Mouse (Mus musculus) myocyte (in vitro differentiated cells): ENCODE results near the gene Lpar5. TPM values are rescaled to one million over a fixed set of nuclear protein-coding genes. Genes with fewer than 3 reads are reported as not detected.

ENCODE experiments used
- H3K27me3 ChIP-seq: one replicate; pipeline ENCODE4 v1.6.1; 2011; ENCODE audit not compliant: control insufficient read depth, insufficient read depth, insufficient read length
- H3K36me3 ChIP-seq: one replicate; pipeline ENCODE4 v1.6.1; 2011; ENCODE audit not compliant: control insufficient read depth, insufficient read depth
- H3K4me2 ChIP-seq: one replicate; pipeline ENCODE4 v1.6.1; 2011; ENCODE audit warnings: low read depth, control low read depth
- H3K4me3 ChIP-seq: one replicate; pipeline ENCODE4 v1.5.1; 2011; ENCODE audit warnings: mild to moderate bottlenecking, control low read depth, moderate library complexity
- H3K79me2 ChIP-seq: one replicate; pipeline ENCODE4 v1.6.1; 2011; ENCODE audit not compliant: control insufficient read depth, insufficient read depth
- H3ac ChIP-seq: one replicate; pipeline ENCODE4 v1.6.1; 2011; ENCODE audit not compliant: control insufficient read depth, insufficient read length
- CEBPB ChIP-seq: IDR thresholded peaks from 2 replicates; pipeline ENCODE4 v1.6.1; 2011; ENCODE audit warnings: mild to moderate bottlenecking, moderate library complexity; ENCODE audit not compliant: poor library complexity, insufficient read depth, severe bottlenecking
- E2F4 ChIP-seq: IDR thresholded peaks from one replicate; pipeline ENCODE4 v1.6.1; 2011; ENCODE audit warnings: mild to moderate bottlenecking, control low read depth, moderate library complexity; ENCODE audit not compliant: insufficient read depth
- MAX ChIP-seq: IDR thresholded peaks from one replicate; pipeline ENCODE4 v1.6.1; 2011; ENCODE audit warnings: low read depth, mild to moderate bottlenecking, control low read depth
- MYOD1 ChIP-seq, 3 experiments: IDR thresholded peaks; one replicate each; pipeline ENCODE4 v1.6.1; 2011; ENCODE audit warnings: control low read depth in 2 of 3, low read depth in 2 of 3, mild to moderate bottlenecking in 2 of 3, moderate library complexity in 1 of 3; ENCODE audit not compliant: insufficient read length in 2 of 3, control insufficient read depth in 1 of 3
- MYOG ChIP-seq, 3 experiments: IDR thresholded peaks; one replicate each; pipeline ENCODE4 v1.6.1; 2011; ENCODE audit warnings: control low read depth in 2 of 3, low read depth in 2 of 3, mild to moderate bottlenecking in 2 of 3; ENCODE audit not compliant: insufficient read length in 2 of 3, control insufficient read depth in 1 of 3, insufficient read depth in 1 of 3
- POLR2A ChIP-seq: IDR thresholded peaks from one replicate; pipeline ENCODE4 v1.6.1; 2011; ENCODE audit warnings: low read depth, mild to moderate bottlenecking, control low read depth, moderate library complexity; ENCODE audit not compliant: insufficient read length
- POLR2AphosphoS2 ChIP-seq: IDR thresholded peaks from one replicate; pipeline ENCODE4 v1.6.1; 2011; ENCODE audit warnings: low read depth, control low read depth; ENCODE audit not compliant: insufficient read length
- REST ChIP-seq: IDR thresholded peaks from one replicate; pipeline ENCODE4 v1.6.1; 2011; ENCODE audit warnings: mild to moderate bottlenecking, control low read depth, moderate library complexity; ENCODE audit not compliant: insufficient read depth, insufficient read length
- SRF ChIP-seq: IDR thresholded peaks from one replicate; pipeline ENCODE4 v1.6.1; 2011; ENCODE audit warnings: low read depth; ENCODE audit not compliant: control insufficient read depth, insufficient read length
- TCF12 ChIP-seq: IDR thresholded peaks from one replicate; pipeline ENCODE4 v1.6.1; 2011; ENCODE audit warnings: mild to moderate bottlenecking, control low read depth; ENCODE audit not compliant: poor library complexity, insufficient read depth, severe bottlenecking
- TCF3 ChIP-seq: IDR thresholded peaks from one replicate; pipeline ENCODE4 v1.6.1; 2011; ENCODE audit warnings: low read depth, control low read depth; ENCODE audit not compliant: insufficient read length
- USF1 ChIP-seq: IDR thresholded peaks from one replicate; pipeline ENCODE4 v1.6.1; 2011; ENCODE audit warnings: low read depth, mild to moderate bottlenecking, control low read depth, moderate library complexity
- polyA plus RNA-seq: library from polyadenylated mRNA; unstranded; fragments of >200 nt; fragmentation: generic; extraction: Trizol; gene quantifications from one replicate; pipeline ENCODE4 v1.2.1, GENCODE M21; 2012; ENCODE audit warnings: missing spikeins

Lpar5 gene
- polyA plus RNA-seq, 1 experiment = not detected

DNA sequence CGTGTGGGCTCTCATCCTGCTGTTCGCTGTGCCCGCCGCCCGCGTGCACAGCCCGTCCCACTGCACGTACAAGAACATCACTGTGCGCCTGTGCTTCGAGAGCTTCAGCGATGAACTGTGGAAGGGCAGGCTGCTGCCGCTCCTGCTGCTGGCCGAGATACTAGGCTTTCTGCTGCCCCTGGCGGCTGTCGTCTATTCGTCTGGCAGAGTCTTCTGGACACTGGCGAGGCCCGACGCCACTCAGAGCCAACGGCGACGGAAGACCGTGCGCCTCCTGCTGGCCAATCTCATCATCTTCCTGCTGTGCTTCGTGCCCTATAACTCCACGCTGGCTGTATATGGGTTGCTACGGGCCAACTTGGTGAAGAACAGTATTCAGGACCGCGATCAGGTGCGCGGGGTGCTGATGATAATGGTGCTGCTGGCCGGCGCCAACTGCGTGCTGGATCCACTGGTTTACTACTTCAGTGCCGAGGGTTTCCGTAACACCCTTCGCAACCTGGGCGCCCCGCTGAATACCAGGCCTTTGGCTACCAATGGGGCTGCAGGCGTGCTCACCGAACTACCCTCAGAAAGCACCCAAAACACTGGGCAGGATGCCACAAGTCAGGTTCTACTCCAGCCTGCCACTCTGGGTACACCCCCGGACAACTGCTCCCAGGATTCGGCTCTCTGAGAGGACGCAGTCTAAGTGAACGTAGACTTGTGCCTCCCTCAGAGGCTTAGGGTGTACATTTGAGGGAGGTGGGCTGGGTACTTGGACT, 14.3 kb downstream of the Lpar5 start:
- TF ChIP-seq MAX = no peak
- TF ChIP-seq MYOD1 (IDR thresholded peaks at IDR 0.05; ENCODE audit: control insufficient read depth in 1 of 3, insufficient read length in 2 of 3, low read depth in 2 of 3) = no peak
- no peak for TF ChIP-seq REST
- no peak for TF ChIP-seq CEBPB
- TF ChIP-seq TCF3 = no peak
- TF ChIP-seq E2F4 = no peak
- no peak for TF ChIP-seq MYOG (IDR thresholded peaks at IDR 0.05; ENCODE audit: control insufficient read depth in 1 of 3, insufficient read depth in 1 of 3, insufficient read length in 2 of 3, low read depth in 2 of 3)
- TF ChIP-seq USF1 = no peak
- TF ChIP-seq POLR2AphosphoS2 = no peak
- TF ChIP-seq POLR2A = no peak
- no peak for TF ChIP-seq TCF12
- TF ChIP-seq SRF = no peak
- H3K4me2 ChIP-seq = no peak overlapping the region

DNA sequence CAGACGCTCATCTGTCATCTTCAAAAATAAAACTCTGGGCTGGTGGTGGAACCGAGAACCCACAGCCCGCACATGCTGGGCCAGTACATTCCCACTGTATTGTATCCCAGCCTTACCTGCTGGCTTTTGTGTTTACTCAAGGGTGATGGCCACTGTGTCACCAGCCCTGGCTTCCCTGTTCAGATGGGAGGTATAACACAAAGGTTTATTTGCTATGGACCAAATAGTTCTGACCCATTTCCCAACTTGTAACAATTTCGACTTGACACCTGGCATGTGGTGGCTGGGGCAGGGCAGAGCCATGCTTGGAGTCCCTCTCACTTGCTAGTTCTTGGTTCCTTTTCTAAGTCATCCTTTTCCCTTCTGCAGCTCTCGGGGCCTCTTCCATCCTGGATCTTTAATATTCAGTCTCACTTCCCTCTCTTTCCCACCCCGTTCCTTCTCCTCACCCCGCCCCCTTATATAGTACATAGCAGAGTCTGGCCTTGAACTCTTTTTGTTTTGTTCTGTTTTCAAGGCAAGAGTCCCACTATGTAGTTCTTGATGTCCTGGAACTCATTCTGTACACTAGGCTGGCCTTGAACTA, 15.2 kb downstream of the Lpar5 start:
- no peak overlapping the region for H3K4me3 ChIP-seq
- no peak overlapping the region for H3K4me2 ChIP-seq
- no peaks in the 10 kb centered on the region for H3K36me3 ChIP-seq
- H3K79me2 ChIP-seq = no peaks in the 10 kb centered on the region
- H3K27me3 ChIP-seq = peaks cover 11% of the 10 kb centered on the region
- no peak for TF ChIP-seq MYOG (IDR thresholded peaks at IDR 0.05; ENCODE audit: control insufficient read depth in 1 of 3, insufficient read depth in 1 of 3, insufficient read length in 2 of 3, low read depth in 2 of 3)
- TF ChIP-seq TCF12 = no peak
- TF ChIP-seq USF1 = no peak
- H3ac ChIP-seq = no peak overlapping the region

More for the DNA sequence above, 14.3 kb downstream of the Lpar5 start:
- H3K79me2 ChIP-seq = no peaks in the 10 kb centered on the region
- H3K36me3 ChIP-seq = no peaks in the 10 kb centered on the region
- no peak overlapping the region for H3K4me3 ChIP-seq
- H3K27me3 ChIP-seq = peaks cover 11% of the 10 kb centered on the region
- no peak overlapping the region for H3ac ChIP-seq

DNA sequence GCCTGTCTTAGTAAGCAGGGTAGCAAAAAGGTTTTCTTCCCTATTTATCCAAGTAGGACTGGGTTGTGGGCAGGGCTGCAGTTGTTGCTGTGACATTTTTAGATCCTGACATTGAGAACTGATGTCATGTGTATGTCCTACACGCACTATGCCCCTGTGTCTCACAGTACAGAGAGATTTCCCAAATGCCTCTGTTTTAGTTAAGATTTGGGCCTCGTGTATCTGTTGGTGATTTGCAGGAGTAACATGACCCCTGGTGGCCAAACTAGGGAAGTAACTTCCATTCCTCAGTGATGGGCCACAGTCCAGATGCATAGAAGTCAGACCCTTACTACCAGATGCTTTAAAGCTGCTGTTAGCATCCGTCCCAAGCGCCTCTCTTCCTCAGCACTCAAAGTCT, 16.7 kb downstream of the Lpar5 start:
- no peak overlapping the region for H3ac ChIP-seq
- no peaks in the 10 kb centered on the region for H3K36me3 ChIP-seq
- H3K4me3 ChIP-seq = no peak overlapping the region
- H3K4me2 ChIP-seq = peak overlapping the region; percentile 36
- no peak for TF ChIP-seq MYOD1 (IDR thresholded peaks at IDR 0.05; ENCODE audit: control insufficient read depth in 1 of 3, insufficient read length in 2 of 3, low read depth in 2 of 3)
- TF ChIP-seq MYOG (IDR thresholded peaks at IDR 0.05; ENCODE audit: control insufficient read depth in 1 of 3, insufficient read depth in 1 of 3, insufficient read length in 2 of 3, low read depth in 2 of 3) = no peak
- TF ChIP-seq TCF3 = no peak
- TF ChIP-seq CEBPB = no peak
- peaks cover 5% of the 10 kb centered on the region for H3K27me3 ChIP-seq
- H3K79me2 ChIP-seq = no peaks in the 10 kb centered on the region

GRCm38 (mm10) chr6:125087937-125088336, 20.2 kb downstream of the Lpar5 start:
- TF ChIP-seq POLR2AphosphoS2 (no peak), MYOG (IDR thresholded peaks at IDR 0.05; ENCODE audit: control insufficient read depth in 1 of 3, insufficient read depth in 1 of 3, insufficient read length in 2 of 3, low read depth in 2 of 3) (no peak), REST (no peak), MAX (no peak), USF1 (no peak), TCF12 (no peak), MYOD1 (IDR thresholded peaks at IDR 0.05; ENCODE audit: control insufficient read depth in 1 of 3, insufficient read length in 2 of 3, low read depth in 2 of 3) (no peak), SRF (no peak), POLR2A (no peak), CEBPB (no peak), TCF3 (no peak), E2F4 (no peak)
- H3ac ChIP-seq = no peak overlapping the region

GRCm38 (mm10) chr6:125088561-125089321, 21.0 kb downstream of the Lpar5 start:
- no peak for TF ChIP-seq SRF
- no peak for TF ChIP-seq MAX
- no peak for TF ChIP-seq MYOD1 (IDR thresholded peaks at IDR 0.05; ENCODE audit: control insufficient read depth in 1 of 3, insufficient read length in 2 of 3, low read depth in 2 of 3)
- TF ChIP-seq TCF12 = no peak
- no peak for TF ChIP-seq MYOG (IDR thresholded peaks at IDR 0.05; ENCODE audit: control insufficient read depth in 1 of 3, insufficient read depth in 1 of 3, insufficient read length in 2 of 3, low read depth in 2 of 3)
- TF ChIP-seq CEBPB = no peak
- TF ChIP-seq POLR2AphosphoS2 = no peak
- TF ChIP-seq USF1 = no peak
- TF ChIP-seq TCF3 = no peak
- no peak for TF ChIP-seq E2F4
- no peak for TF ChIP-seq POLR2A
- no peak overlapping the region for H3K4me2 ChIP-seq
- no peak overlapping the region for H3ac ChIP-seq
- no peaks in the 10 kb centered on the region for H3K27me3 ChIP-seq
- no peaks in the 10 kb centered on the region for H3K36me3 ChIP-seq
- H3K4me3 ChIP-seq = no peak overlapping the region
- H3K79me2 ChIP-seq = no peaks in the 10 kb centered on the region

More at GRCm38 (mm10) chr6:125087937-125088336, 20.2 kb downstream of the Lpar5 start:
- Histone ChIP-seq H3K4me2 (no peak overlapping the region), H3K27me3 (no peaks in the 10 kb centered on the region), H3K4me3 (no peak overlapping the region), H3K79me2 (no peaks in the 10 kb centered on the region), H3K36me3 (no peaks in the 10 kb centered on the region)
